Mouse (Mus musculus): ENCODE data around the gene Zfp385c.

DNA sequence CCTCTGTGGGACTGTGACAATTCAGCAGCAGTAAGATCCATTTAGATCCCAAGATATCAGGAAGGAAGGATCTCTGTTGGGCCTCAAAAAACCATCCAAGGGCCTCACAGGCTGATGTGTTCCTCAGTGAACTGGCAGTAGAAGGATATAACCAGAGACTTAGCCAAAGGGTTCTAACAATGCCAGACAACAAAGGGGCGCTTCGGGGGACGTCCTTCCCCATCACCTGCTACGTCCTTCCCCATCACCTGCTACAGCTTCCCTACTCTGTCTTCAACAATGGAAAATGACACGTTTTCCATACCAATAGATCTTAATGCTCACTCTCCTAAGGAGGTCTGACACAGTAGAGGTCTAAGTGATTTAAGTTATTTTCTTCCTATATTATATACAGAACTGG lies 75.9 kb downstream of the Zfp385c start:
- no peak for TF ChIP-seq CTCF (IDR thresholded peaks at IDR 0.05; ENCODE audit: control insufficient read depth, insufficient read depth, low read length)
- TF ChIP-seq POLR2A (IDR thresholded peaks at IDR 0.05; ENCODE audit: borderline replicate concordance, control insufficient read depth, low read depth, low read length): no peak

All from bone marrow, adult 2 months (tissue).